Mouse (Mus musculus) testis, adult 2 months (tissue): ENCODE data around the gene Klhl23. TPM values are rescaled to one million over a fixed set of nuclear protein-coding genes. Genes with fewer than 3 reads are reported as not detected.

ENCODE experiments used
- H3K27ac ChIP-seq: fragments of 200-500 bp; 2 replicates; pipeline ENCODE4 v1.5.1; 2012; ENCODE audit warnings: low read depth, low read length; ENCODE audit not compliant: control insufficient read depth, insufficient read depth
- H3K27me3 ChIP-seq: fragments of 200-500 bp; 2 replicates; pipeline ENCODE4 v1.6.1; 2012; ENCODE audit warnings: mild to moderate bottlenecking, low read length, moderate library complexity; ENCODE audit not compliant: control insufficient read depth, insufficient read depth
- H3K36me3 ChIP-seq: fragments of 200-500 bp; 2 replicates; pipeline ENCODE4 v1.6.1; 2012; ENCODE audit warnings: mild to moderate bottlenecking, low read length; ENCODE audit not compliant: control insufficient read depth, insufficient read depth
- H3K4me1 ChIP-seq: fragments of 200-500 bp; 2 replicates; pipeline ENCODE4 v1.6.1; 2012; ENCODE audit warnings: low read length; ENCODE audit not compliant: control insufficient read depth, insufficient read depth
- H3K4me3 ChIP-seq: fragments of 200-500 bp; 2 replicates; pipeline ENCODE4 v1.5.1; 2012; ENCODE audit warnings: low read depth, mild to moderate bottlenecking, low read length, moderate library complexity, mixed read lengths; ENCODE audit not compliant: control insufficient read depth
- CTCF ChIP-seq: fragments of 200-500 bp; IDR thresholded peaks from 2 replicates; pipeline ENCODE4 v1.5.1; 2012; ENCODE audit warnings: low read depth, mild to moderate bottlenecking, inconsistent platforms, low read length, moderate library complexity; ENCODE audit not compliant: control insufficient read depth, insufficient read depth, insufficient replicate concordance
- POLR2A ChIP-seq: fragments of 200-500 bp; IDR thresholded peaks from 2 replicates; pipeline ENCODE4 v1.6.1; 2012; ENCODE audit warnings: low read depth, mild to moderate bottlenecking, inconsistent platforms, low read length, moderate library complexity; ENCODE audit not compliant: control insufficient read depth
- polyA plus RNA-seq: library from polyadenylated mRNA; depleted of rRNA; stranded (reverse); fragments of >200 nt; gene quantifications from 2 replicates; pipeline ENCODE4 v1.2.3, GENCODE M21; 2012

The Klhl23 gene
- polyA plus RNA-seq, 1 experiment = 20.3 TPM

GRCm38 (mm10) chr2:69857882-69858281, 36.1 kb downstream of the Klhl23 start:
- H3K36me3 ChIP-seq = no peaks in the 10 kb centered on the region
- TF ChIP-seq POLR2A (no peak), CTCF (no peak)
- H3K27me3 ChIP-seq = no peaks in the 10 kb centered on the region
- H3K27ac ChIP-seq = no peak overlapping the region
- no peak overlapping the region for H3K4me3 ChIP-seq
- no peaks in the 10 kb centered on the region for H3K4me1 ChIP-seq

GRCm38 (mm10) chr2:69860972-69861452, 39.3 kb downstream of the Klhl23 start:
- H3K4me3 ChIP-seq = peak overlapping the region; percentile 100
- TF ChIP-seq POLR2A (no peak), CTCF (no peak)
- H3K27me3 ChIP-seq = no peaks in the 10 kb centered on the region
- no peaks in the 10 kb centered on the region for H3K4me1 ChIP-seq
- peak overlapping the region; percentile 41 for H3K27ac ChIP-seq
- no peaks in the 10 kb centered on the region; the same call in 1 of the 2 replicates for H3K36me3 ChIP-seq

- Histone ChIP-seq H3K4me1 (no peaks in the 10 kb centered on the region), H3K36me3 (no peaks in the 10 kb centered on the region; the same call in 1 of the 2 replicates), H3K27ac (peak within 1 kb of the TSS; percentile 98), H3K4me3 (peak within 1 kb of the TSS; percentile 100), H3K27me3 (no peaks in the 10 kb centered on the region)
- no peak for TF ChIP-seq CTCF
- peak; percentile 92 for TF ChIP-seq POLR2A
These were observed 39.8 kb downstream of the Klhl23 start, which contains the start of gene Ssb for GRCm38 (mm10) chr2:69861485-69862091. Gene Ssb, plus strand, starts transcription at chr2:69861562.

- Histone ChIP-seq H3K4me1 (no peaks in the 10 kb centered on the region), H3K27ac (peak overlapping the region; percentile 98), H3K4me3 (peak overlapping the region; percentile 100), H3K27me3 (no peaks in the 10 kb centered on the region), H3K36me3 (no peaks in the 10 kb centered on the region; the same call in 1 of the 2 replicates)
- TF ChIP-seq CTCF (no peak), POLR2A (no peak)
These were observed 40.4 kb downstream of the Klhl23 start for GRCm38 (mm10) chr2:69862117-69862657.

GRCm38 (mm10) chr2:69883990-69884391, 62.2 kb downstream of the Klhl23 start:
- TF ChIP-seq POLR2A (no peak), CTCF (no peak)
- peaks cover 3% of the 10 kb centered on the region; the same call in 1 of the 2 replicates for H3K4me1 ChIP-seq
- H3K27ac ChIP-seq = no peak overlapping the region
- no peaks in the 10 kb centered on the region for H3K27me3 ChIP-seq
- no peak overlapping the region for H3K4me3 ChIP-seq
- no peaks in the 10 kb centered on the region for H3K36me3 ChIP-seq

GRCm38 (mm10) chr2:69884581-69884980, 62.8 kb downstream of the Klhl23 start:
- Histone ChIP-seq H3K27ac (no peak overlapping the region), H3K4me1 (peaks cover 3% of the 10 kb centered on the region; the same call in 1 of the 2 replicates), H3K27me3 (no peaks in the 10 kb centered on the region), H3K4me3 (no peak overlapping the region), H3K36me3 (no peaks in the 10 kb centered on the region)
- TF ChIP-seq CTCF = no peak

GRCm38 (mm10) chr2:69885050-69885449, 63.3 kb downstream of the Klhl23 start:
- peak overlapping the region; percentile 65; the same call in 1 of the 2 replicates for H3K27ac ChIP-seq
- peaks cover 3% of the 10 kb centered on the region; the same call in 1 of the 2 replicates for H3K4me1 ChIP-seq
- peak overlapping the region; percentile 94 for H3K4me3 ChIP-seq
- H3K27me3 ChIP-seq = no peaks in the 10 kb centered on the region
- TF ChIP-seq POLR2A (no peak), CTCF (no peak)
- H3K36me3 ChIP-seq = no peaks in the 10 kb centered on the region
